8 mouse cellular contexts compared by ENCODE assay signal in genomic region chr1:153480386-153481024, GRCm38 (mm10). TPM values are rescaled to one million over a fixed set of nuclear protein-coding genes. Genes with fewer than 3 reads are reported as not detected.
DNase-seq lines count a peak whose midpoint lies in the region; ATAC-seq and TF ChIP-seq lines count a peak whose summit lies in the region.

No protein-coding gene starts in this region.

- peak; percentile 97 for TF ChIP-seq CTCF in layer of hippocampus, adult 2 months (conservative IDR thresholded peaks at IDR 0.05)

- no peak overlapping the region for H3K27ac ChIP-seq in layer of hippocampus, adult 2 months
- no peak overlapping the region for H3K27ac ChIP-seq in embryonic facial prominence, embryonic 10.5 days (replicated peaks)
- no peak overlapping the region for H3K27ac ChIP-seq in limb, embryonic 11.5 days (replicated peaks; ENCODE audit: low read depth, low read length)
- H3K27ac ChIP-seq in midbrain, embryonic 15.5 days: no peak overlapping the region

- DNase-seq in layer of hippocampus, adult 2 months (ENCODE audit: low spot score in 2 of 2): peak; percentile 35 to 66
- DNase-seq in layer of hippocampus, adult 9-10 months (ENCODE audit: low spot score): no peak
- peak; percentile 60 for DNase-seq in adrenal gland, adult 2 months
- DNase-seq in embryonic facial prominence, embryonic 10.5 days (ENCODE audit: low spot score): peak; percentile 76
- DNase-seq in limb, embryonic 11.5 days (ENCODE audit: low spot score): peak; percentile 85
- DNase-seq in splenic B cell, adult 2 months (ENCODE audit: low read depth, low spot score): peak; percentile 86

- 68% methylated on average over 1 of the region's 1 CpGs for WGBS in embryonic facial prominence, embryonic 10.5 days
- 68% methylated on average over 1 of the region's 1 CpGs for WGBS in limb, embryonic 11.5 days
- 58% methylated on average over 1 of the region's 1 CpGs for WGBS in midbrain, embryonic 15.5 days

- peaks cover 86% of the 10 kb centered on the region for H3K36me3 ChIP-seq in embryonic facial prominence, embryonic 10.5 days (replicated peaks)
- H3K36me3 ChIP-seq in limb, embryonic 11.5 days (ENCODE audit: control insufficient read depth, insufficient read depth, low read length): peaks cover 25% of the 10 kb centered on the region
- H3K36me3 ChIP-seq in midbrain, embryonic 15.5 days (replicated peaks): peaks cover 44% of the 10 kb centered on the region
- H3K36me3 ChIP-seq in splenic B cell, adult 2 months (ENCODE audit: control insufficient read depth, insufficient read depth, low read length, poor library complexity, severe bottlenecking): peaks cover 28% of the 10 kb centered on the region

- H3K4me3 ChIP-seq in layer of hippocampus, adult 2 months: no peak overlapping the region
- H3K4me3 ChIP-seq in embryonic facial prominence, embryonic 10.5 days: no peak overlapping the region
- H3K4me3 ChIP-seq in limb, embryonic 11.5 days (ENCODE audit: low read depth, low read length): no peak overlapping the region
- H3K4me3 ChIP-seq in midbrain, embryonic 15.5 days: no peak overlapping the region

- H3K27me3 ChIP-seq in embryonic facial prominence, embryonic 10.5 days (replicated peaks; ENCODE audit: low read depth, poor library complexity, severe bottlenecking): no peaks in the 10 kb centered on the region
- H3K27me3 ChIP-seq in limb, embryonic 11.5 days (ENCODE audit: control insufficient read depth, insufficient read depth, low read length): no peaks in the 10 kb centered on the region
- no peaks in the 10 kb centered on the region for H3K27me3 ChIP-seq in midbrain, embryonic 15.5 days (replicated peaks)
- H3K27me3 ChIP-seq in splenic B cell, adult 2 months (ENCODE audit: control insufficient read depth, insufficient read depth, low read length, poor library complexity, severe bottlenecking): no peaks in the 10 kb centered on the region

- H3K4me2 ChIP-seq in limb, embryonic 11.5 days (ENCODE audit: low read depth, severe bottlenecking): no peak overlapping the region
- no peak overlapping the region for H3K4me2 ChIP-seq in midbrain, embryonic 15.5 days

- no peak overlapping the region for H3K9ac ChIP-seq in limb, embryonic 11.5 days (ENCODE audit: low read length)
- no peak overlapping the region for H3K9ac ChIP-seq in midbrain, embryonic 15.5 days

- H3K9me3 ChIP-seq in embryonic facial prominence, embryonic 10.5 days: no peaks in the 10 kb centered on the region
- H3K9me3 ChIP-seq in limb, embryonic 11.5 days (ENCODE audit: control insufficient read depth, low read length): no peaks in the 10 kb centered on the region
- H3K9me3 ChIP-seq in midbrain, embryonic 15.5 days: no peaks in the 10 kb centered on the region

- ATAC-seq in hematopoietic stem cell, adult 5-6 weeks (replicated peaks in 1 of 2; ENCODE audit: insufficient read depth in 1 of 2, low FRiP score in 2 of 2, low TSS enrichment in 1 of 2, low read depth in 1 of 2, poor library complexity in 2 of 2, severe bottlenecking in 2 of 2): peak; percentile 82 to 84
- ATAC-seq in limb, embryonic 11.5 days (ENCODE audit: insufficient number of reproducible peaks, low FRiP score, low TSS enrichment, low read depth): peak; percentile 50; the same call in 1 of the 2 replicates
- peak; percentile 28; the same call in 1 of the 2 replicates for ATAC-seq in midbrain, embryonic 15.5 days (replicated peaks)

- peaks cover 19% of the 10 kb centered on the region for H3K4me1 ChIP-seq in embryonic facial prominence, embryonic 10.5 days
- peaks cover 6% of the 10 kb centered on the region; the same call in 1 of the 2 replicates for H3K4me1 ChIP-seq in limb, embryonic 11.5 days (ENCODE audit: control insufficient read depth, insufficient read depth, low read length)
- H3K4me1 ChIP-seq in midbrain, embryonic 15.5 days: peaks cover 21% of the 10 kb centered on the region

RNA-seq across cellular contexts. Expression of gene Dhx9, which starts 7.0 kb away (rescaled TPM):
- 100 to 1,000 TPM; 118 to 120 TPM for total RNA-seq in layer of hippocampus, adult 2 months (2021)
- total RNA-seq in adrenal gland, adult 2 months (2021): 100 to 1,000 TPM in 1 of 2 experiments, 10 to 100 TPM in 1; 98.3 to 113 TPM
- 1.4 and 2.2 TPM in 2 replicates for polyA plus RNA-seq in adrenal gland, adult 2 months (2012; rRNA removed)
- polyA plus RNA-seq in embryonic facial prominence, embryonic 10.5 days (2016; fragmentation: Nextera tagmentation; extraction: Ambion mirVana): 43.2 and 44.3 TPM in 2 replicates
- total RNA-seq in hematopoietic stem cell, adult 5-6 weeks (2017): 163 and 235 TPM in 2 replicates
- polyA plus RNA-seq in limb, embryonic 11.5 days (2014; fragmentation: Nextera tagmentation; extraction: Ambion mirVana): 28.1 and 36.7 TPM in 2 replicates
- polyA plus RNA-seq in midbrain, embryonic 15.5 days (2015; fragmentation: Nextera tagmentation; extraction: Ambion mirVana): 30.2 and 36.3 TPM in 2 replicates

RNA-seq across cellular contexts. Expression of gene Shcbp1l, which starts 55.5 kb away (rescaled TPM):
- total RNA-seq in layer of hippocampus, adult 2 months (2021): 1 to 10 TPM; 4.8 to 6.3 TPM
- under 1 TPM; 0.14 to 0.45 TPM for total RNA-seq in adrenal gland, adult 2 months (2021)
- polyA plus RNA-seq in adrenal gland, adult 2 months (2012; rRNA removed): 0.13 and 0.27 TPM in 2 replicates
- 0.20 and 0.34 TPM in 2 replicates for polyA plus RNA-seq in embryonic facial prominence, embryonic 10.5 days (2016; fragmentation: Nextera tagmentation; extraction: Ambion mirVana)
- total RNA-seq in hematopoietic stem cell, adult 5-6 weeks (2017): 3.0 TPM in 1 of 2 replicates, not detected in the other
- 0.23 and 0.27 TPM in 2 replicates for polyA plus RNA-seq in limb, embryonic 11.5 days (2014; fragmentation: Nextera tagmentation; extraction: Ambion mirVana)
- 0.23 and 0.39 TPM in 2 replicates for polyA plus RNA-seq in midbrain, embryonic 15.5 days (2015; fragmentation: Nextera tagmentation; extraction: Ambion mirVana)

Comparison
In these comparisons a context has a peak if more than half of its experiments do, and no peak if none do; other contexts are left out.
1. ATAC-seq: peak in every context shown above with its lines; median percentile 83 in hematopoietic stem cell, adult 5-6 weeks; 50 in limb, embryonic 11.5 days; 28 in midbrain, embryonic 15.5 days.